Mouse (Mus musculus) cerebral cortex, adult 2 months (tissue): ENCODE measurements around the gene Grtp1.

ENCODE experiments used
- WGBS: fragments of 180-500 bp; shearing (Covaris S2); methylation state at CpG from one replicate; pipeline ENCODE4 v1.1.7; 2018; 5-methylcytosine and 5-hydroxymethylcytosine counted together

Gene Grtp1

DNA sequence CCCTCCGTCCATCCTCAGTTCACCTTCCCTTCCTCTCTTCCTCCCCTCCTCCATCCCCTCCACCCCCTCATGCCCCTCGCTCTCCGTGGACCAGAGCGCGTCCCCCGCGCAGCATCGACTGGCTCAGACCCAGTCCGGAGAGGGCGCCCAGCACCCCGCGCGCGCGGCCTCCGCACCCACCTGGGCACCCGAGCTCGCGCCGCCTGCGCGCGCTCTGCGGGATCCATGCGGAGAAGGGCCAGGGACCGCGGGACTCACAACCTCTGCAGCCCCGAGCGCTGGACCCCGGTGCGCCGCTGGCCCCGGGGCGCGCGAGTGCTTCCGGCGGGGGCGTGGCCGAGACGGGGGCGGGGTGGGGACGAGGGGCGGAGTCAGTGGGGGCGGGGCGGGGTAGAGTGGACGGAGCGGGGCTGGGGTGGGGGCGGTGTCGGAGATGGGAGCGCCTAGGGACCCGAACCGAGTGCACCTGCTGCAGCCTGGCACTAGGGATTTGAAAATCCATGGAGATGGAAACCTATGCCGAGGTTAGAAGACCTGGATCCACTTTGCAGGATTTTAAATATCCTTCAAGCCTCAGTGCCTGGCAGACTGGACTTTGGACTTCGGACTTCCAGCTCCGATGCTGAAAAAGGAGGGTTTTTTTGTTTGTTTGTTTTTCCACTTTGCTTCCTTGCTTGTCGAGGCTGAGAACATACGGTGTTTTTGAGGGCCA lies at the start of gene Grtp1:
Grtp1 (minus strand) TSS at position 320 of the 712 bp plus-strand sequence.
- 1% methylated on average over 56 of the region's 58 CpGs for WGBS

DNA sequence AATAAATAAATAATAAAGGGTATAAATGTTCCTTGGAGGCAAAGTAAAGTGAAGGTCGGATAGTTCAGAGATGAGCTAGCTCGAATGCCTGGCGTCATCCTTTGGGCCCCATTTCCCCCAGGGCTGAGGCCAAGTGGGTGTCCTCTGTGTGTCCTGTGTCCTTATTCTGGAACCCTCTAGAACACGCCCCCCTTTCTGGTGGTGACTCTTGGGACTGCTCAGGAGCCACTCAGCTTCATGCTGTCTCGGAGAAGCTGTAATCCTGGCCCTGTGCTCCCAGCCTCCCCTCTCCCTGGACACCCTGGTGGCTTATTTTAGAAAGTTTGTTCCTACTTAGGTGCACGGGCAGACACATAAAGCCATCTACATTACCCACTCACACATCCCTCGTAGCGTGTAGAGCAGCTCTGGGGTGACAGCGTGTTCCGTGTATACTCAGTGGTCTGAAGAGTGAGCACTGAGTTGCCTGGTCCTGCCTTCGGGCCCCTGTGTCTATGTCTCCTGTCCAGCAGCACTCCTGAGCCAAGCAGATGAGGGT lies 44.0 kb upstream of the Grtp1 start:
- WGBS = 90% methylated on average over 11 of the region's 11 CpGs

DNA sequence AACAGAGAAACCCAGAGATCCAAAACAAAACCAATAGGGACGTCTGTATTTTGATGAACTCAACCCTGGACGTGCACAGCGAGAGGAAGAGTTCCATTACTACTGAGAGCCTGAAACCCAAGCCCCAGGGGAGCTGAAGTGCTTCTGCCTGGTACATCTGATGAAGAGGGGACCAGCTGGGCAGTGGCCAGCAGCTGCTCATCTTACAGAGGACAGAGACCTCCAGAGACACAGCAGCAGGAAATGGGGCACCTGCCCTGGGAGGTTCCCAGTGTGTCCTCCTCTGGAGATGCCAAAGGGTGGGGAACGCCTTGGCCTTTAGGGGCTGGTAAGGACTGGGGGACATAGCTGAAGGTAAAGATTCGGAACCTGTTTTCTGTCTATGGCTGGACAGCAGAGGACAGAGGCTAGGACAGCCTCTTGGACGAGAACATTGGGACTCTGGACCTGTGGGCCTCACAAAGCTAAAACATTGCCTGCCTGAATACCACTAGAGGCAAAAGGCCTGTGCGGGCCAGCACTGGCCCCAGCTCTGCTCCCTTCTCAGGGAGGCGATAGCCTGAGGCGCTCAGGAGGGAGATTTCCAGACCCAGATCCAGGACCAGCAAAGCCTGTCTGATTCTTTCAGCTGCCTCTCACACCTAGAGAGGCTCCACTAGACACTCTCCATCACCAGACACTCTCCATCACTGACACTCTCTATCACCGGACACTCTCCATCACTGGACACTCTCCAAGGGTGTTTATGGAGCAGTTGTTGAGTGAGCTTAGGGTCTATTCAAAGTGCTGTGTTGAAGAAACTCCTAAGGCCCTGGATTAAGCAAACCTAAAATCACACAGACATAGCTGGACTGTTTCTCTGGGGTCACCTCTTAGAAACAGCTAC lies 42.8 kb upstream of the Grtp1 start:
- WGBS = 87% methylated on average over 10 of the region's 10 CpGs

DNA sequence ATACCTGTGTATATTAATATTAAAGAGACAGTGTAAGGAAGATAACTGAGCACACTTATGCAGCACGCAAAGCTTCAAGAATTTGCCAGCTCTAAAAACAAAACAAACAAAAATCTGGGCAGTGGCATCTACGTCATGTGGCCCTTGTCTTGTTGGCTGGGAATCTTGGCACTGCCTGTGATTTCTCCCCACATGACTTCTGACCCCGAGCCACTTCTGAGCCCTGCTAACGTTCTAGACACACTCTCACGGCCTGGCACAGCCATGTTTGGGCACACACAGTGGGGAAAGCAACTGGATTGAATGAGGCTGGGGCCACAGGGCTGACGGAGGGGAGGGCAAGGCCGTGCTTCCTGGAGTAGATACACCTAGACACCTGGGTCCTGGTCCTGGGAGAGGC lies 40.3 kb upstream of the Grtp1 start:
- 81% methylated on average over 7 of the region's 7 CpGs for WGBS

DNA sequence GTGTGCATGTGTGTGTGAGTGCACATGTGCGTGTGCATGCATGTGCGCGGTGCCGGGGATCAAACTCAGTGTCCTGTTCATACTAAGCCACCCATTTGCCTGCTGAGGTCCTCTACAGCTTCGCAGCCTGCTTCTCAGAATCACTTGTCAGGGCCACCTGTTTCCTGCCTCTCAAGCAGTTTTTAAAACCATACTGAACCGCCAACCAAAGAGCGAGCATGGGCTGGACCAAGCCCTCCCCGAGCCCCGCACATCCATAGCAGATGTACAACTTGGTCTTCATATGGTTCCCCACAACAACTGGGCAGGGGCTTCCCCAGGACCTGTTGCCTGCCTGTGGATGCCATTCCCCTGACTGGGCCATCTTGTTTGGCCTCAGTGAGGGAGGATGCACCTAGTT lies 39.6 kb upstream of the Grtp1 start:
- 90% methylated on average over 9 of the region's 9 CpGs for WGBS

DNA sequence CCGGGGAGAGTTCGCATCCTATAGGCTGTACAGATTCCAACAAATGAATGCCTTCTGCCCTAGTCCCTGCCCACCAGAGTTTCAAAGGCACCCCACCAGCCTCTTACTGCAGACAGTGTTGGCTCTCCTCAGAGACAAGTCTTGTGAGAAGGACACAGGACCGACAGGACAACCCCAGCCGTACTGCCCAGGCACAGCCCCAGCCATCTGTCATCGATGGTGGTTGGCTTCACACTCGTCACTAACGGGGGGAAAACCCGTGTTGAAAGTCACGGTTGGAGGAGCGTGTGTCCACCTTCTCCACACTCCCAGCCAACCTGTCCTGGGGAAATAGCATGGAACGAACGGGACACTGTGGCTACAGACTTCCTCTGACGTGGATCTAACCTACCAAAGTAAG lies 34.4 kb upstream of the Grtp1 start:
- 94% methylated on average over 13 of the region's 13 CpGs for WGBS

DNA sequence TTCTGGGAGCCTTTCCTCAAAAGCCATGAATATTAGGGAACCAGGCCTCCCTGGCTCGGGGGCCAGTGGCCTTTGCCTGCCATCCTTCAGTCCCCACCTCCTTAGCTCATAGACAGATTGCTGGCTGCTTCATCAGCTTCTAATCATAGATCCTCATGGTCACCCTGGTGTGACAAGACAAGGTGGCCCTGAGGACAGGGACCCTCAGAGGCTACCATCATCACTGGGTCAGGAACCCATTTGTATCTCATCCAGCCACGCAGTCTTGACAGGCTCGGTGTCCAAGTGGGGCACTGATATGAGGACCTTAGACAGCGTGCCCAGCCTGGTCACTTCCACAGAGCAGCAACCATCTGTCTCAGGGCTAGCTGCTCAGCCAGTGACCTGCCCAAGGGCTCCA lies 30.1 kb upstream of the Grtp1 start:
- WGBS = 93% methylated on average over 4 of the region's 4 CpGs

DNA sequence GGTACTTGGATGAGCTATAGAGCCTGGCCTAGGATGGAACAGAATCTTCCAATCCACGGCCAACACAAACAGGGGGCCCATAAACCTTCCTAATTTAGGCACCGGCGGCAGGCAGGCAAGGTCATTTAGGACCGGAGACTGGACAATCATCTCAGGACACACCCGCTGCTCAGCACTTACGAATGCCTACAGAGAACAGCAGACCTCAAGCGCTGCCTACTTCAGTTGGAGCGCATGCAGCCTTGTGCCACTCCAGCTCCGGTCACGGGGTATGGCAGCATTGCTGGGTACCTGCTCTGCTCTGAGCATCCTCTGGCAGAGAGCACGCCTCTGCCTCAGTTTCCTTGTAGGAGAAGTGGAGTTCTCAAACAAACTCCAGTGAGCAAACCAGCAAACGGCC lies 29.4 kb upstream of the Grtp1 start:
- WGBS = 94% methylated on average over 12 of the region's 12 CpGs

DNA sequence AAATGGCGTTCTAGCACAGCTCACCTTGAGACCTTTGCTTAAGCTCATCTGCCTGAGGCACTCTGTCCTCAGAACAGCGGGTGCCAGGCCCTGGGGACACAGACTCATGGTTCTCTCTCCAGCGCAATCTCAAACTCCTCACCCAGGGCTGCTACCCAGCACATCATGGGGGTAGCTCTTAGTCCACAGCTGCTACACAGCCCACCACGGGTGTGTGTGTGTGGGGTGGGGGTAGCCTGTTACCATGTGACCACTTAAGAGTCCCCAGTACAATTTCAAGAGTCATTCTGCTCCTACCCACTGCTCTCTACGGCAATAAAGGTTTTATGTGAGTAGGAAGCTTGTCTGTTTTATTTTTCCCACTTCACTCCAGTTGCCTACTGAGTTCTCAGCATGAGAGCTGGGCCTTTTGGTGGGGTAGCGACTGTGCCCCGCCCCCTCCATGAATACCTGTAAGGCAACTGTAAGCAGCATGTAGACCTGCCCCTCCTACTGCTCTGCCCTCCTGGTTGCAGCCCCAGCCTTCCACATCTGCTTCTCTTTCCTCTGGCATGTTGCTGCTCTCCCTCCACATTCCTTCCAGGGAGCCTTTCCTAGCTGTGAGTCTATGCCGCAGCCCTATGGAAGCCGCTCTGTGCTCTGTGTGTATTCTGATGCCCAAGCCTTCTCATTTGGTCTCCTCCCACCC lies 28.6 kb upstream of the Grtp1 start:
- WGBS = 68% methylated on average over 9 of the region's 9 CpGs

DNA sequence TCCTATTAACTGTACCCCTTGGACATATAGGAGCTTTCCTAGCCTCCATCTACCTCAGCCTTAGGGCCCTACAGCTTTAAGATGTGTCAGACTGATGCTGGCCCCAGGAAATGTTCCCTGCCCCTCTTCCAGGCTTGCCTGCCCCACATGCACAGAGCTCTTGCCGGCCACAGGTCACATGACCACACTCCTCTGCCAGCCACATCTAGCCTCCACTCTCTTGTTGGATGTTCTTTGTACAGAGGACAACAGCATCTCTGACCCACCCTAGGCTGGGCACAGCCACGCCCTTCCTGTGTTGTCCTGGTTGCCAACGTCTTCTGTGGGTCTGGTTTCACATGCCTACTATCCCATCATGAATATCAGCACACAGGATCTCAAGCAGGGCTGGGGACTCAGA lies 26.8 kb upstream of the Grtp1 start:
- WGBS = 61% methylated on average over 3 of the region's 3 CpGs

DNA sequence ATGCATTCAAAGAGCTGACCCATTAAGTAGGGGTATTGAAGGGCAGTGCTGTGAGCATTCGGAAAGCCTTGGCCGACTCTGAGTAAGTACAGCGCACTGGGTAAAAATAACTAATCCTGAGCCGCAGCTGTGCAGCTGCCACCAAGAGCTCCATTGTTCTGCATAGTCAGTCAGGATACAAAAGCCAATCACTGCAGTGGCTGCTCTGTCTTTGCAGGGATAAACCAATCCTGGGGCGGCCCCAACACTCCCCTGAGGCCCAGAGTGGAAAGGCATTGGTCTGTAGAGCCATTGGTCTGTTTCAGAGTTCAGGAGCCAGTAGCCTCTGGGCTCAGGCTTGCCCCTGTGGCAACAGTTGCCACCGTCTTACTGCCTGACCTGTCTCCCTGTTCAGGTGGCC lies 25.9 kb upstream of the Grtp1 start:
- WGBS = 55% methylated on average over 6 of the region's 6 CpGs

DNA sequence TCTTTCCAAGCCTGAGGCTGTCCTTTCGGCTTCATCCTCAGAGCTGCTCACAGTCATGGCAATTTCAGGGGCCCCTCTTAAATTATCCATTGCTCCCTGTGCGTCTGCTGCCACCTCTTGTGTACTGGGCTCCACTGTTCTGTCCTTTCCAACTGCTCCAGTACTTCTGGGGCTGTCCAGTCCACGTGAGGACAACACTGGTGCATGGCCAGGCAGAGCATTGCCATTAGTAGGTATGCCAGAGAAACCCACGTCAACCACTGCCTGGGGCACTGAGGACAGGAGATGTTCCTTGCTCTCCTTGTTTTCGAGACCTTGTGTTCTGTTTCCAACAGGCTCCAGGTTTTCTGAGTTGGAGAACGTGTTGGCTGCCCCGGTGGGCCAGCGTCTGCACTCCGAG lies 24.0 kb upstream of the Grtp1 start:
- 86% methylated on average over 9 of the region's 9 CpGs for WGBS

DNA sequence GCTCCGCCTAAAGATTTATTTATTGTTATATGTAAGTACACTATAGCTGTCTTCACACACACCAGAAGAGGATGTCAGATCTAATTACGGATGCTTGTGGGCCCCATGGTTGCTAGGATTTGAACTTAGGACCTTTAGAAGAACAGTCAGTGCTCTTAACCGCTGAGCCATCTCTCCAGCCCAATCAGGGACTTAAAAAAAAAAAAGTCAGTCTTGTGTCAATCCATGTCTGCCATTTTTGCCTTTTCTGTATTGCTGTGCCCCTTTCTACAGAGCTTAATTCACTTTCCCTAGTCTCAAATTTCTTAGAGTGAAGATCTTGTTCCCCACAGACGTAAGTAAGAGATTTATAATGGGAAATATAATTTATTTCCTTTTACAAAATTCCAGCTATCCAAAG lies 18.0 kb upstream of the Grtp1 start:
- WGBS = 88% methylated on average over 4 of the region's 4 CpGs

DNA sequence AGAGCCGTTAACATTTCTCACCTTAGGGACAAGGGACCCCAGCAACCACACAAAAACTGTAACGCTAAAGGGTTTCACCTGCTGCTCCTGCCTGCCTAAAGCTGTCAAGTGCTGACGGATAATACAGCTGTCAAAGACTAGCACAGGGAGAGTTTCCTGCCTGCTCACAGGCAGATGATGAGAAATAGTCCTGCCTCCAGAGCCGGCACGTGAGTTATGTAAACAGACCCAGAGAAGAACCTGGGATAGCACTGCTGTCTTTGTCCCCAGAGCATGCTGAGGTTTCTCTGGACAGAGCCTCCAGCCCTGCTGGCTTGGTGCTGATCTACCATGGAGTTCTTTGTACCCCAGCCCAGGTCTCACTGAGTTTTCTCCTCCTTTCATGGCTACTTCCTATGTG lies 16.7 kb upstream of the Grtp1 start:
- 67% methylated on average over 5 of the region's 5 CpGs for WGBS

DNA sequence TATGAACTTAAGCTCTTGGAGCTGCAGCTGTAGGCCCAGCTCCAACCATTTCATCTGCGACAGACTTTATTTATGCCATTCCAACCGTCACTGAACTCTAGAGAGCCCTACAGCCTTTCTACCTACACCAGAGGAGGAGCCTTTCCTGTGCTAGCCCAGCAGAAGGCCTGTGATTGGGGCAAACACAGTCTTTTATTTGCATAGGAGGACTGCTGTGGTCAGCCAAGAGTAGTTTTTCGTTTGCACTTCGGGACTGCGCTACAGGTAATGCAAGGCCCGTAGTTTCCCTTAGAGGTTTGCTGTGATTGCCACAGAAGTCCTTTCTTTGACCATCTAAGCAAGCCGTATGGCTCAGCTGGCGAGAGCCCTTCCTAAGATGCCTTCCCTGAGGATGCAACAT lies 16.0 kb upstream of the Grtp1 start:
- 87% methylated on average over 8 of the region's 8 CpGs for WGBS

DNA sequence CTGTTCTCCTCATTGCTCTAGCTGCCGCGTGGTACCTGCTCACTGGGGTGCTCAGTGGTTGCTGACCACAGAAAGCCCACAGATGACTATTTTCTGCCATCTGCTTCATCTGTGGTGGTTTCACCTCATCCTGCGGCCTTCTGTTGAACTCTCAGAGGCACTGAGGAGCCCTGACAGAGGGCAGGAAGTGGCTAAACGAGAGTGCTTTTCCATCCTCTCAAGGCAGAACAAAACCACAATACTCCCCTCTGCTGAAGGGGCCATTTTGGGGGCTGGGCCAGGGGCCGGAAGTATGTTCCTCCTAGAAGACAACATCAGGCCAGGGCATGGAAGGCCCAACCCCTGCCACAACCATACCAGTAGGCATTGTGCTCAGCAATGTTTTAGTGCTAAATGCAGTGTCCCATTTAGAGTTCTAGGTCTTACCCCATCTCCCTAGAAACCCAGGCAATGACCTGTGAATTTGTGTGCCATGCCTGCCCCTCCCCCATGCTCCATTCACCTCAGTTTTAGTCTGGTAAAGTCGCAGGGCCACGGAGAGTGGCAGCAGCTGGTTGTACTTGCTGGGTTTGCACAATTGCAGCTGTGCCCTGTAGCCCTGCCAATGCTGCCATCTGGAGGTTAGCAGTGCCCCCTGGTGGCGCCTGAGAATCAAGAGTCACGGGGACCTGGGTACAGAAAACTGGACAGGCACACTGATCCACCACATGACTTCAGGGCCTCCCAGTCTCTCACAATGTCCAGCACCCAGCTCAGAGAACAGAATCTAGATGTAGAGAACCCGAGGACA lies 13.3 kb upstream of the Grtp1 start:
- 32% methylated on average over 10 of the region's 10 CpGs for WGBS

DNA sequence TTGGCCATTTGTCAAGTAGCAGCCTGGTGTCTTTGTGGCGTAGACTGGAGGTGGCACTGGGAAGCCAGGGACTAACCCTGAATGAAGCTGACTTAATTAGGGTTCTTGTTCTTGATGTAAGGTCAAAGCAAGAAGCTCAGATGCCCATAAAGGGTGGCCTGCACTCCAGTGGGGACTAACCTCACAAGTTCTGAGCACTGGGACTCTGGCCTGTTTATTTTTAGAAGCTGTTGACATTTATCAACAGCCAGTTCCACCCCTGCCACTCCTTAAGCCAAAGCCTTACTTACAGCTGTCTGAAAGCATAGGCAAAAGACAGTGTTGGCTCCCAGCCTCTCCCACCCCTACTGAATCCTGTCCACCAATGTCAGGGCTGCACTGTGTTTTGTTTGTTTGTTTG lies 9.3 kb upstream of the Grtp1 start:
- WGBS = 82% methylated on average over 1 of the region's 1 CpGs

DNA sequence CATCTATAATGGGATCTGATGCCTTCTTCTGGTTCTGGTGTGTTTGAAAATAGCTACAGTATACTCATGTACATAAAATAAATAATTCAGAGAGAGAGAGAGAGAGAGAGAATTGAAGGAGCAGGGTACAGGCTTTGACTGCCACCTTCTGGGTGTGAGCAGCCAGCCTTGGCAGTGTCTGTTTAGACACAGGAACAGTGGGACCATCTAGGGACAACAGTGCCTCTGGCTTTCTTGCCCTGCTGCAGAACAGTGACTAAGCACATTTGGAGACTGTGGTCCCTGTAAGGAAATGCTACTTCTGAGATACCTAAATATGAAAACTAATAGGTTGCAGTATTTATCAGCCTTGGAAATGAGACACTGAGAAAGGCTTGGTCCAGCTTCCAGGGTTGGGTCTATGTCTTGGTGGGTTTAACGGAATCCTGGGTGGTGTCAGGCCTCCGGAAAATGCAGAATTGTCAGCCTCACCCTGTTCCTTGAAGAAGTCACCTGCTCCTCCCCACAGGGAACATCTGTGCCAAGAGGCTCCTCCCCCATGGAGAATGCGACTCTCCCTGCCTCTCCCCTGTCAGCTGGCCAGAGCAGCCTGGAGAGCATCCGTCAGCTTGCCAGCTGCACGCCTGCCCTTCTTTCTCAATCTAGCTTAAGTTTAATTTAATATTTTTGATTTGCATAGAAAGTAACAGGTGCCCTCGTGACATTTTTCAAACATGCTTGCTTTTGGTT lies 8.4 kb upstream of the Grtp1 start:
- 37% methylated on average over 6 of the region's 6 CpGs for WGBS

DNA sequence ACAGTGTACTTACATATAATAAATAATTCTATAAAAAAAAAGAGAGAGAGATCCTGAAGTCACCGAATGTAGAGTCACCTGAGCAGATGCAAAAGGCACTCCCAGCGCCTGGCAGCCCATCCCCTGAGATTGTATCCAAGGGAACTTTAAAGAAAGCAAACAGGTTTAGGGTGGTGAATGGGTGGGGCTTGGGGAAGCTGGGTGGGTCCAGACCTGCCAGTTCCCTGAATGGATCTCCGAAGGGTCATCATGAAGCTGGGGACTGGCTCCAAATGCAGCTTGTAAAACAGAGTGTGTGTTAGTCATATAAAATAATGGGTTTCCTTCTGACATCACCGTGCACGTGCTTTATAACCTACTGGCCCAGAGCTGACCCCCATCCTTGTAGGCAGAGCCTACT lies 5.9 kb upstream of the Grtp1 start:
- 79% methylated on average over 5 of the region's 5 CpGs for WGBS

DNA sequence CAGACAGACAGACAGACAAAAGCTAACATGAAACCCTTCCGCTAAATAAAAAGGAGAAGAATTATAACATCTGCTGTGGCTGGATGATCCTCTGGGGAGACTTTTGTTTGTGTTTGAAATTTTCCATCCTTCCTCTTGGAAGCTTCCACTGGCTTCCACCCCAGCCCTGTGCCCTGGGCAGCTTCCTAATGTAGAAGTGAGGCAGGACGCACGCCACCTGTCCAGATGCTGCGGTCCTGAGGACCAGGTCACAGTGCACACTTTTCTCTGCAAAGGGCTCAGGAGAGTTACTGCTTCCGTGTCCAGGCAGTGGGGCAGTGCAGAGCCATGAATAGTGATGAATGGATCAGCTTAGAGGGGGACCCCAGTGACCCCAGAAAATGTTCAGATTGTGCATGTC lies 4.9 kb upstream of the Grtp1 start:
- WGBS = 87% methylated on average over 5 of the region's 5 CpGs
